Mouse (Mus musculus): Measurements from ENCODE around the gene Ccdc125. TPM values are rescaled to one million over a fixed set of nuclear protein-coding genes. Genes with fewer than 3 reads are reported as not detected.

Ccdc125 gene
- polyA plus RNA-seq (2015; fragmentation: Nextera tagmentation; extraction: Ambion mirVana): 6.1 and 7.0 TPM in 2 replicates

DNA sequence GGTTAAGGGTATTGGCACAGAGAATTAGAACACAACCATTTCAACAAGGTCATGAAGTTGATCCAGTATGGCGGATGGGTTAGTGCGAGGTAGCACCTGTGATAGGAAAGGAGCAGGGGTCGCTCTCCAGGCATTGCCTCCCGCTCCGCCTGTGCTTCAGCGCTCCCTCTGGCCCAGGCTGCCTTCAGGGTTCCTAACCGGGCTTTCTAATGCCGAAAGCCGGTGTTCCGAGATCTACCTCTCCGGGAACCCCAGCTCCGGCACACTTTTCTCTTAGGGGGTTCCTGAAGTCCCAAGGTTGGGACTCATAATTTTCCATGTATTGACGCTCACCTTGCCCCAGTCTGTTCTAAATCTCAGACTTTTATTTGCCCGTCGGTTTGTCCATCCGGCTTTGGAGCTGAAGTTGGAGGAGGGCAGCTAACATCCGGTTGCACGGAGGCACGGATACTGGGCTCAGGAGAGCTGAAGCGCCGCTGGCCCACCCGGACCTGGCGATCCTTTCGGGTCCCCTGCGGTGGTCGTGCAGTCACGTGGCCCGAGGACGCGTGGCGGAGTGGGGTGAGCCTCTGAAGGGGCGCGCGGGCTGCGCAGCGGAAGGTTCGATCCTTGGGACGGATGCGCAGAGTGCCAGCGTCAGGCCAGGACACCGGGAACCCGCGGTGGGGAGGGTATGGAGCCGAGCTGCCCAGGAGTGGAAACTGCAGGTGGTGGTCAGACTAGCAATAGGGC is at the start of gene Ccdc125:
Gene Ccdc125, plus strand, starts transcription at position 427 of the 732 bp plus-strand sequence.
- Histone ChIP-seq H3K4me1 (ENCODE audit: insufficient read depth) (peaks cover 6% of the 10 kb centered on the region; the same call in 1 of the 2 replicates), H3K27ac (ENCODE audit: low read depth) (peak within 1 kb of the TSS; percentile 94), H3K4me2 (ENCODE audit: low read depth, low read length) (peak within 1 kb of the TSS; percentile 69), H3K27me3 (ENCODE audit: insufficient read depth, low read length) (no peaks in the 10 kb centered on the region), H3K9ac (replicated peaks) (peak within 1 kb of the TSS; percentile 67), H3K4me3 (ENCODE audit: low read depth, low read length) (peak within 1 kb of the TSS; percentile 66), H3K9me3 (ENCODE audit: low read length) (no peaks in the 10 kb centered on the region), H3K36me3 (replicated peaks; ENCODE audit: insufficient read depth, low read length) (peaks cover 11% of the 10 kb centered on the region)
- peak; percentile 70 for ATAC-seq
- peak; percentile 54 for DNase-seq
- WGBS (ENCODE audit: insufficient replicate concordance): 1% methylated on average over 44 of the region's 44 CpGs
- no peak for TF ChIP-seq CTCF (IDR thresholded peaks at IDR 0.05; ENCODE audit: low read depth)
- TF ChIP-seq EP300 (IDR thresholded peaks at IDR 0.05; ENCODE audit: low read depth): no peak

DNA sequence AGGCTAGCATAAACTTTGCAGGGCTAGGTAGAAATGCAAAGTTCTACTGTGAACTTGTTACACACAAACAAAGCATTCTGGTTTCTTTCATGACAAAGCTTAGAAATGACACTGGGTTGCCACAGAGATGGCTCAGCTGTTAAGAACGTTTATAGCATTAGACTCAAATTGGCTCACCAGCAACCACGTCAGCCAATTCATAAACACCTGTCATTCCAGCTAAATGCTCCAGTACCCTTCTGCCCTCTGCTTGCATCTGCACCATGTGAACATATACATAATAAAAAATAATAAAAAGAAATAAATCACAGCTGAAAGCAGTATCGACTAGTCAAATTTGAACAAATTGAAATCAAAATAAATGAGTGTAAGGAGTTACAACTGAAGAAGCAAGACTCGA is 47.3 kb upstream of the Ccdc125 start:
- no peak overlapping the region for H3K4me3 ChIP-seq (ENCODE audit: low read depth, low read length)
- H3K9ac ChIP-seq (replicated peaks): no peak overlapping the region
- H3K9me3 ChIP-seq (ENCODE audit: low read length): no peaks in the 10 kb centered on the region
- H3K36me3 ChIP-seq (replicated peaks; ENCODE audit: insufficient read depth, low read length): peaks cover 55% of the 10 kb centered on the region
- no peaks in the 10 kb centered on the region for H3K27me3 ChIP-seq (ENCODE audit: insufficient read depth, low read length)
- H3K4me1 ChIP-seq (ENCODE audit: insufficient read depth): no peaks in the 10 kb centered on the region
- DNase-seq (no peak), ATAC-seq (no peak)
- TF ChIP-seq CTCF (IDR thresholded peaks at IDR 0.05; ENCODE audit: low read depth) (no peak), EP300 (IDR thresholded peaks at IDR 0.05; ENCODE audit: low read depth) (no peak)
- WGBS (ENCODE audit: insufficient replicate concordance): 85% methylated on average over 4 of the region's 4 CpGs
- no peak overlapping the region for H3K4me2 ChIP-seq (ENCODE audit: low read depth, low read length)
- H3K27ac ChIP-seq (ENCODE audit: low read depth): no peak overlapping the region

DNA sequence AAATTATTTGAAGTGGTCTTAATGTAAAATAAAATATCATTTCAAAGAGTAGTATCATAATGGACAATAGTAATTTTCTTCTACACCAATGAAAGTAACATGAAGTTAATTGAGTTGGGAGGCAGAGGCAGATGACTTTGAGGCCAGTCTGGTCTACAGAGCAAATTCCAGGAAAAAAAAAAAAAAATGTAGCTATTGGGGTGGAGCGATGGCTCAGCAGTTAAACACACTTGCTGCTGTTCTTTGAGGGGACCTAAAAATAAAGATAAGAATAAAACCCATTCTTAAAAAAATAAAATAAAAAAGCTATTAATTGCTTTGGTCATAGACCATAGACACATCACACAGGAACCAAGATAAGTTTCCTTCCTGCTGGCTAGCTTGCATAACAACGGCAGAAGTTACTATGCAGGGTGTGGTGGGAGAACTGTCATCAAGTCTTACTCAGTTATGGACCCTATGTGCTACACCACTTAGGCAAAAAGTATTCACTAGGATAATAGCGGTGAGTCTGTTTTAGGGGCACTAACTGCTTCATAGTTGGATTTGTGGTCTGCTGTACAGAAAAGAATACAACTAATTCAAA is 35.3 kb upstream of the Ccdc125 start:
- TF ChIP-seq CTCF (IDR thresholded peaks at IDR 0.05; ENCODE audit: low read depth) (no peak), EP300 (IDR thresholded peaks at IDR 0.05; ENCODE audit: low read depth) (no peak)

DNA sequence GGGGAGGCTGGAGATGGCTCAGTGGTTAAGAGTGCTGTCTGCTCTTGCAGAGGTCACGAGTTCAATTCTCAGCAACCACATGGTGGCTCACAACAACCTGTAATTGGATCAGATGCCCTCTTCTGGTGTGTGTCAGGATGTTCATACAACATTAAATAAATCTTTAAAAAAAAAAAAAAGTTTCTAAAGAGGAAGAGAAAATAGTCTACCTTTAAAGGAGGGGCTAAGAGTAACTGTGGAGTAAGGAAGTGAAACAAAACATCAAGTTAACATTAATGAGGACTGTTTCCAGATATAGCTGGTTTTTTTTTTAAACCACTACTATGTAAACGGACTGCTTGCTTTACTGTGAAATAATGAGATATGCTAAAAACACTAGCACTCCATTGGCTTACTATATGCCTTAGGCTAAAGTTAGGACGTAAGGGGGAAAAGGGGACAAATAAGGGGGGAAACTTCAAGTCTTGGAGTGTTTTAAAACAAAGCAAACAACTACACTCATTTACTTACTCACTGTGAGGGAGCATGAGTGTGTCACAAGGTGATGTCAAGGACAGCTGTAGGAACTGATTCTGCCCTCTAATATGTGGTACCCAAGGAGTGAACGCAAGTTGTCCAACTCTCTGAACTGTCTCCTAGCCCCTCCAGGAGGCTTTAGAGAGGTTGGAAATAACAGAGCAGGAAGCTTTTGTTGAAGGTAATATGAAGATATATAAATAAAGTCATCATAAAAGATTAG is 26.9 kb upstream of the Ccdc125 start:
- H3K27ac ChIP-seq (ENCODE audit: low read depth): 0 out of 2 replicates have a peak overlapping the region, but pooled peaks have one; percentile 8
- peaks cover 54% of the 10 kb centered on the region for H3K36me3 ChIP-seq (replicated peaks; ENCODE audit: insufficient read depth, low read length)
- no peak overlapping the region for H3K4me3 ChIP-seq (ENCODE audit: low read depth, low read length)
- TF ChIP-seq CTCF (IDR thresholded peaks at IDR 0.05; ENCODE audit: low read depth) (0 out of 2 replicates have a peak, but pooled peaks have one; percentile 2), EP300 (IDR thresholded peaks at IDR 0.05; ENCODE audit: low read depth) (no peak)
- H3K4me2 ChIP-seq (ENCODE audit: low read depth, low read length): no peak overlapping the region
- H3K9ac ChIP-seq (replicated peaks): no peak overlapping the region
- no peaks in the 10 kb centered on the region for H3K9me3 ChIP-seq (ENCODE audit: low read length)
- DNase-seq (no peak), ATAC-seq (no peak)
- H3K27me3 ChIP-seq (ENCODE audit: insufficient read depth, low read length): no peaks in the 10 kb centered on the region
- H3K4me1 ChIP-seq (ENCODE audit: insufficient read depth): no peaks in the 10 kb centered on the region
- WGBS (ENCODE audit: insufficient replicate concordance): 83% methylated on average over 4 of the region's 4 CpGs

More for the DNA sequence above, 35.3 kb upstream of the Ccdc125 start:
- Histone ChIP-seq H3K9me3 (ENCODE audit: low read length) (no peaks in the 10 kb centered on the region), H3K4me3 (ENCODE audit: low read depth, low read length) (no peak overlapping the region), H3K27me3 (ENCODE audit: insufficient read depth, low read length) (no peaks in the 10 kb centered on the region), H3K9ac (replicated peaks) (no peak overlapping the region), H3K27ac (ENCODE audit: low read depth) (no peak overlapping the region), H3K4me2 (ENCODE audit: low read depth, low read length) (no peak overlapping the region), H3K4me1 (ENCODE audit: insufficient read depth) (no peaks in the 10 kb centered on the region), H3K36me3 (replicated peaks; ENCODE audit: insufficient read depth, low read length) (peaks cover 58% of the 10 kb centered on the region)
- DNase-seq (no peak), ATAC-seq (no peak)
- WGBS (ENCODE audit: insufficient replicate concordance): 65% methylated on average over 3 of the region's 3 CpGs

DNA sequence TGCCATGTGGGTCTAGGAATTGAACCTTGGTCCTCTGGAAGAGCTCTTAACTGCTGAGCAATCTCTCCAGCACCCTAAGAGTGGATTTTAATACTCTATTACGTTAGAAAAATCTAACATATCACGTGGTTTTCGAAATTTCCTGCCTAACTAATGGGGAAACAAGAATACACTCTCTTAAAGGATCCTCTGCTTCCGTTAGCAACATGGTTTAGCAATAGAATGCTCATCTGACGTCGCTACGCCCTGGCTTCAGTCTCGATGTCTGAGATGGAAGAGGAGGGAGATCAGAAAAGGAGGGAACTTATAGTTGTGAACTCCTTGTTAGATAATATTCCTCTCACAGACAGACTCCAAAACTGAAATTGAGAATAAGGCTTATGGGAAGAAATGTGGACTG is 21.3 kb upstream of the Ccdc125 start:
- no peak overlapping the region for H3K4me2 ChIP-seq (ENCODE audit: low read depth, low read length)
- ATAC-seq (no peak), DNase-seq (no peak)
- 75% methylated on average over 8 of the region's 8 CpGs for WGBS (ENCODE audit: insufficient replicate concordance)
- H3K9me3 ChIP-seq (ENCODE audit: low read length): no peaks in the 10 kb centered on the region
- H3K27me3 ChIP-seq (ENCODE audit: insufficient read depth, low read length): no peaks in the 10 kb centered on the region
- peaks cover 32% of the 10 kb centered on the region for H3K36me3 ChIP-seq (replicated peaks; ENCODE audit: insufficient read depth, low read length)
- no peak overlapping the region for H3K4me3 ChIP-seq (ENCODE audit: low read depth, low read length)
- no peaks in the 10 kb centered on the region; the same call in 1 of the 2 replicates for H3K4me1 ChIP-seq (ENCODE audit: insufficient read depth)
- H3K9ac ChIP-seq (replicated peaks): no peak overlapping the region
- no peak overlapping the region for H3K27ac ChIP-seq (ENCODE audit: low read depth)
- no peak for TF ChIP-seq EP300 (IDR thresholded peaks at IDR 0.05; ENCODE audit: low read depth)
- no peak for TF ChIP-seq CTCF (IDR thresholded peaks at IDR 0.05; ENCODE audit: low read depth)

Data from liver, postnatal 0 days (tissue).